Mouse (Mus musculus): ENCODE results near the gene Mrgpre. TPM values are rescaled to one million over a fixed set of nuclear protein-coding genes. Genes with fewer than 3 reads are reported as not detected.

The Mrgpre gene
- 2.3 and 3.4 TPM in 2 replicates for polyA plus RNA-seq (2014; fragmentation: Nextera tagmentation; extraction: Ambion mirVana)

GRCm38 (mm10) chr7:143783996-143784829 lies at the start of gene Mrgpre:
TSS of gene Mrgpre (minus strand) at chr7:143784500.
- H3K27ac ChIP-seq (ENCODE audit: low read depth, low read length): peak within 1 kb of the TSS; percentile 50
- WGBS (ENCODE audit: insufficient replicate concordance): 3% methylated on average over 21 of the region's 21 CpGs

GRCm38 (mm10) chr7:143833581-143834190 lies 49.4 kb upstream of the Mrgpre start:
- no peak overlapping the region for H3K27ac ChIP-seq (ENCODE audit: low read depth, low read length)
- H3K27me3 ChIP-seq (ENCODE audit: control insufficient read depth, insufficient read depth, low read length): no peaks in the 10 kb centered on the region
- H3K4me2 ChIP-seq: no peak overlapping the region
- H3K4me3 ChIP-seq (ENCODE audit: low read depth, low read length): no peak overlapping the region
- peaks cover 9% of the 10 kb centered on the region; the same call in 1 of the 2 replicates for H3K36me3 ChIP-seq (ENCODE audit: control insufficient read depth, insufficient read depth, low read length)
- H3K4me1 ChIP-seq (ENCODE audit: control insufficient read depth, insufficient read depth, low read length): peaks cover 5% of the 10 kb centered on the region; the same call in 1 of the 2 replicates
- ATAC-seq (replicated peaks; ENCODE audit: insufficient number of reproducible peaks, low FRiP score, low TSS enrichment): no peak
- WGBS (ENCODE audit: insufficient replicate concordance): 71% methylated on average over 6 of the region's 6 CpGs
- H3K9me3 ChIP-seq (replicated peaks; ENCODE audit: control insufficient read depth, low read length): no peaks in the 10 kb centered on the region
- no peak overlapping the region for H3K9ac ChIP-seq (ENCODE audit: low read depth, low read length)

More at GRCm38 (mm10) chr7:143783996-143784829, at the start of gene Mrgpre:
- peaks cover 18% of the 10 kb centered on the region for H3K4me1 ChIP-seq (ENCODE audit: control insufficient read depth, insufficient read depth, low read length)
- H3K27me3 ChIP-seq (ENCODE audit: control insufficient read depth, insufficient read depth, low read length): peaks cover 3% of the 10 kb centered on the region
- no peaks in the 10 kb centered on the region for H3K9me3 ChIP-seq (replicated peaks; ENCODE audit: control insufficient read depth, low read length)
- peak; percentile 74 for ATAC-seq (replicated peaks; ENCODE audit: insufficient number of reproducible peaks, low FRiP score, low TSS enrichment)
- peak within 1 kb of the TSS; percentile 60 for H3K4me2 ChIP-seq
- H3K9ac ChIP-seq (ENCODE audit: low read depth, low read length): peak within 1 kb of the TSS; percentile 58
- H3K36me3 ChIP-seq (ENCODE audit: control insufficient read depth, insufficient read depth, low read length): no peaks in the 10 kb centered on the region
- peak within 1 kb of the TSS; percentile 39 for H3K4me3 ChIP-seq (ENCODE audit: low read depth, low read length)

GRCm38 (mm10) chr7:143832611-143833010 lies 48.3 kb upstream of the Mrgpre start:
- Histone ChIP-seq H3K9ac (ENCODE audit: low read depth, low read length) (no peak overlapping the region), H3K27ac (ENCODE audit: low read depth, low read length) (no peak overlapping the region), H3K4me3 (ENCODE audit: low read depth, low read length) (no peak overlapping the region), H3K4me1 (ENCODE audit: control insufficient read depth, insufficient read depth, low read length) (peaks cover 5% of the 10 kb centered on the region; the same call in 1 of the 2 replicates), H3K4me2 (no peak overlapping the region), H3K36me3 (ENCODE audit: control insufficient read depth, insufficient read depth, low read length) (peaks cover 6% of the 10 kb centered on the region; the same call in 1 of the 2 replicates), H3K9me3 (replicated peaks; ENCODE audit: control insufficient read depth, low read length) (no peaks in the 10 kb centered on the region), H3K27me3 (ENCODE audit: control insufficient read depth, insufficient read depth, low read length) (no peaks in the 10 kb centered on the region)
- WGBS (ENCODE audit: insufficient replicate concordance): 90% methylated on average over 2 of the region's 2 CpGs
- ATAC-seq (replicated peaks; ENCODE audit: insufficient number of reproducible peaks, low FRiP score, low TSS enrichment): no peak

GRCm38 (mm10) chr7:143832196-143832595 lies 47.9 kb upstream of the Mrgpre start:
- H3K27me3 ChIP-seq (ENCODE audit: control insufficient read depth, insufficient read depth, low read length): no peaks in the 10 kb centered on the region
- peaks cover 3% of the 10 kb centered on the region; the same call in 1 of the 2 replicates for H3K36me3 ChIP-seq (ENCODE audit: control insufficient read depth, insufficient read depth, low read length)
- WGBS (ENCODE audit: insufficient replicate concordance): 83% methylated on average over 8 of the region's 8 CpGs
- no peak overlapping the region for H3K27ac ChIP-seq (ENCODE audit: low read depth, low read length)
- no peak overlapping the region for H3K4me3 ChIP-seq (ENCODE audit: low read depth, low read length)
- ATAC-seq (replicated peaks; ENCODE audit: insufficient number of reproducible peaks, low FRiP score, low TSS enrichment): no peak
- H3K9ac ChIP-seq (ENCODE audit: low read depth, low read length): no peak overlapping the region
- H3K4me2 ChIP-seq: no peak overlapping the region
- no peaks in the 10 kb centered on the region for H3K9me3 ChIP-seq (replicated peaks; ENCODE audit: control insufficient read depth, low read length)
- peaks cover 5% of the 10 kb centered on the region; the same call in 1 of the 2 replicates for H3K4me1 ChIP-seq (ENCODE audit: control insufficient read depth, insufficient read depth, low read length)

- no peaks in the 10 kb centered on the region for H3K27me3 ChIP-seq (ENCODE audit: control insufficient read depth, insufficient read depth, low read length)
- 12% methylated on average over 6 of the region's 6 CpGs for WGBS (ENCODE audit: insufficient replicate concordance)
- H3K4me3 ChIP-seq (ENCODE audit: low read depth, low read length): peak overlapping the region; percentile 63
- peak overlapping the region; percentile 76 for H3K9ac ChIP-seq (ENCODE audit: low read depth, low read length)
- H3K36me3 ChIP-seq (ENCODE audit: control insufficient read depth, insufficient read depth, low read length): no peaks in the 10 kb centered on the region
- peak overlapping the region; percentile 87 for H3K4me2 ChIP-seq
- peaks cover 5% of the 10 kb centered on the region; the same call in 1 of the 2 replicates for H3K4me1 ChIP-seq (ENCODE audit: control insufficient read depth, insufficient read depth, low read length)
- ATAC-seq (replicated peaks; ENCODE audit: insufficient number of reproducible peaks, low FRiP score, low TSS enrichment): no peak
- no peaks in the 10 kb centered on the region for H3K9me3 ChIP-seq (replicated peaks; ENCODE audit: control insufficient read depth, low read length)
- H3K27ac ChIP-seq (ENCODE audit: low read depth, low read length): 0 out of 2 replicates have a peak overlapping the region, but pooled peaks have one; percentile 35
These were observed 46.1 kb upstream of the Mrgpre start for GRCm38 (mm10) chr7:143830399-143830798.

DNA sequence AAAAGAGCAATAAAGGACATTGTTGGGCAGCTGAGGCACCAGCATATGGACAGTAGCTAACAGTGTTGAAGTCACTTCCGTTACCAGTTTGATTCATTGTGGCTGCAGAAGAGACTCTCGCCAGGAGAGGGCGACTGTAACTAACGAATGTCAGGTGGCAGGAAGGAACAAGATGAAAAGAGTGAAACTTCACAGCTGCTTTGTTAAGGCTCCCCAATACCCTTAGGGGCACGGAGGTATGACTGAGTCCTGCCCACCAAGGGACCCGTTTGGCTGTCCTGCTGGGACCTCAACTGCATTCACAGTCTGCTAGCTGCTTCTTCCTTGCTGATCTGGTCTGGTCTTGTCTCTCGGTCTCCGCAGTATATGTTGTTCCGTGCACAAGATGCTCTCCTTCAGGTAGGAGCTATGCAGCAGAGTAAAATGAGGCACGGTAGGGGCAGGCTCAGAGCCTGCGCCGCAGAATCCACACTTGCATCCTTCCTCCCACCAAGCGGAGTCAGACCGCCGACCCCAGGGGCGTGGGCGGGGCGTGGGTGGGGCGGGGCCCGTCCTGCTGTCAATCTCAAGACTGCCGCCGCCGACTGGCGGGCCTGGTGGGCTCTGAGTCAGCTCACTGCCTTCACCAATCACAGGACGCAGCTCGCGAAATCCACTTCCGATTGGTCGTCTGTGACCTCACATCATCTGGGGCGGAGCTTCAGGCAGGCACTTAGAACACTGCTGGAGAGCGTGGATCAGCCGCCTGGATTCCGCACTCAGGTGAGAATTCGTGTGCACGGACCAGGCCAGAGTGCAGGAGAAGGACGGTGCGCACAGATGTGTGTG lies 45.4 kb upstream of the Mrgpre start:
- WGBS (ENCODE audit: insufficient replicate concordance): 1% methylated on average over 37 of the region's 37 CpGs
- no peaks in the 10 kb centered on the region for H3K9me3 ChIP-seq (replicated peaks; ENCODE audit: control insufficient read depth, low read length)
- peak; percentile 99 for ATAC-seq (replicated peaks; ENCODE audit: insufficient number of reproducible peaks, low FRiP score, low TSS enrichment)
- H3K4me2 ChIP-seq: peak overlapping the region; percentile 87
- peaks cover 5% of the 10 kb centered on the region; the same call in 1 of the 2 replicates for H3K4me1 ChIP-seq (ENCODE audit: control insufficient read depth, insufficient read depth, low read length)
- H3K27me3 ChIP-seq (ENCODE audit: control insufficient read depth, insufficient read depth, low read length): no peaks in the 10 kb centered on the region
- peak overlapping the region; percentile 86 for H3K27ac ChIP-seq (ENCODE audit: low read depth, low read length)
- peak overlapping the region; percentile 63 for H3K4me3 ChIP-seq (ENCODE audit: low read depth, low read length)
- no peaks in the 10 kb centered on the region for H3K36me3 ChIP-seq (ENCODE audit: control insufficient read depth, insufficient read depth, low read length)
- H3K9ac ChIP-seq (ENCODE audit: low read depth, low read length): peak overlapping the region; percentile 82

DNA sequence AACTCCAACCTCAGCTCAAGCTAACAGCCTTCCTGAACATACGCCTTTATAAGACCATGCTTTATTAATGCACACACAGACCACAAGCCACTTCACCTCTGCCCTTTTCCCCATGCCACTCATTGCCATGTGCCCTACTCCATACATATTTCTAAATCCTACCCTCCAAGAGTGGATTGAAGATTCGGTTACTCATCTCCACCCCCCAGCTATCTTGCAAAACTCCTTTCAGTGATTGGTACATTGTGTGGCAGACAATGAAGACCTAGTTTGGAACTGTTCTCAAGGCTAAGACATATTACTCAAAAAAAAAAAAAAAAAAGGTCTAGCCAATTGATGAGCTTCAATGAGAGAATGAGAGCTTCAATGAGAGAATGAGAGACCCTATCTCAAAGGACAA lies 42.7 kb upstream of the Mrgpre start:
- H3K4me3 ChIP-seq (ENCODE audit: low read depth, low read length): no peak overlapping the region
- 85% methylated on average over 2 of the region's 2 CpGs for WGBS (ENCODE audit: insufficient replicate concordance)
- H3K4me2 ChIP-seq: no peak overlapping the region
- no peaks in the 10 kb centered on the region for H3K9me3 ChIP-seq (replicated peaks; ENCODE audit: control insufficient read depth, low read length)
- H3K9ac ChIP-seq (ENCODE audit: low read depth, low read length): no peak overlapping the region
- no peaks in the 10 kb centered on the region for H3K27me3 ChIP-seq (ENCODE audit: control insufficient read depth, insufficient read depth, low read length)
- no peak overlapping the region for H3K27ac ChIP-seq (ENCODE audit: low read depth, low read length)
- no peaks in the 10 kb centered on the region for H3K36me3 ChIP-seq (ENCODE audit: control insufficient read depth, insufficient read depth, low read length)
- no peak for ATAC-seq (replicated peaks; ENCODE audit: insufficient number of reproducible peaks, low FRiP score, low TSS enrichment)
- H3K4me1 ChIP-seq (ENCODE audit: control insufficient read depth, insufficient read depth, low read length): peaks cover 7% of the 10 kb centered on the region

- Histone ChIP-seq H3K4me1 (ENCODE audit: control insufficient read depth, insufficient read depth, low read length) (peaks cover 7% of the 10 kb centered on the region), H3K27me3 (ENCODE audit: control insufficient read depth, insufficient read depth, low read length) (no peaks in the 10 kb centered on the region), H3K36me3 (ENCODE audit: control insufficient read depth, insufficient read depth, low read length) (0 out of 2 replicates have a peak, but pooled peaks cover 2% of the 10 kb centered on the region), H3K27ac (ENCODE audit: low read depth, low read length) (peak overlapping the region; percentile 84), H3K9me3 (replicated peaks; ENCODE audit: control insufficient read depth, low read length) (no peaks in the 10 kb centered on the region), H3K4me3 (ENCODE audit: low read depth, low read length) (peak overlapping the region; percentile 69), H3K4me2 (peak overlapping the region; percentile 64), H3K9ac (ENCODE audit: low read depth, low read length) (peak overlapping the region; percentile 71)
- WGBS (ENCODE audit: insufficient replicate concordance): 76% methylated on average over 4 of the region's 4 CpGs
- peak; percentile 35; the same call in 1 of the 2 replicates for ATAC-seq (replicated peaks; ENCODE audit: insufficient number of reproducible peaks, low FRiP score, low TSS enrichment)
These were observed 38.9 kb upstream of the Mrgpre start for GRCm38 (mm10) chr7:143823266-143823605.

Data from heart, embryonic 11.5 days (tissue).